Mouse (Mus musculus): ENCODE results near the gene 4930447C04Rik.

4930447C04Rik gene

GRCm38 (mm10) chr12:72837302-72837701, 103.3 kb downstream of the 4930447C04Rik start:
- DNase-seq (ENCODE audit: low read depth) = no peak

- peak; percentile 59 for DNase-seq (ENCODE audit: low read depth)
Measured at GRCm38 (mm10) chr12:72835518-72836015, 105.0 kb downstream of the 4930447C04Rik start.

GRCm38 (mm10) chr12:72834773-72835517, 105.6 kb downstream of the 4930447C04Rik start:
- peak; percentile 40 for DNase-seq (ENCODE audit: low read depth)

GRCm38 (mm10) chr12:72831711-72832432, 108.7 kb downstream of the 4930447C04Rik start:
- no peak for DNase-seq (ENCODE audit: low read depth)

All from naive thymus-derived CD4-positive, alpha-beta T cell, adult 2 months (primary cell).